Mouse (Mus musculus) lung, postnatal 0 days (tissue): ENCODE data around the gene Hivep2. TPM values are rescaled to one million over a fixed set of nuclear protein-coding genes. Genes with fewer than 3 reads are reported as not detected.
A peak's percentile ranks its signal among the peaks of the same experiment; 100 is the strongest.

Source experiments
- ATAC-seq: fragments of 200-750 bp; cut with Nextera tagmentation; 2 replicates; pipeline ENCODE4 v1.8.0; 2017; ENCODE audit warnings: moderate library complexity
- DNase-seq: peaks from one replicate; pipeline ENCODE4 v3.0.0-alpha.2; 2016; ENCODE audit warnings: low spot score
- H3K27ac ChIP-seq: fragments of 300-500 bp; sonication (generic); 2 replicates; pipeline ENCODE4 v1.5.1; 2014; ENCODE audit warnings: antibody characterized with exemption, mild to moderate bottlenecking, low read length, mixed read lengths
- H3K27me3 ChIP-seq: fragments of 300-500 bp; sonication (generic); replicated peaks from 2 replicates; pipeline ENCODE4 v1.6.1; 2014; ENCODE audit warnings: low read length, mixed read lengths; ENCODE audit not compliant: insufficient read depth
- H3K36me3 ChIP-seq: fragments of 300-500 bp; sonication (generic); 2 replicates; pipeline ENCODE4 v1.6.1; 2014; ENCODE audit warnings: low read length, mixed read lengths; ENCODE audit not compliant: insufficient read depth
- H3K4me1 ChIP-seq: fragments of 300-500 bp; sonication (generic); 2 replicates; pipeline ENCODE4 v1.6.1; 2014; ENCODE audit warnings: antibody characterized with exemption, low read depth, low read length, mixed read lengths; ENCODE audit not compliant: insufficient read depth
- H3K4me2 ChIP-seq: fragments of 300-500 bp; sonication (generic); replicated peaks from 2 replicates; pipeline ENCODE4 v1.6.1; 2014; ENCODE audit warnings: low read depth, mild to moderate bottlenecking, low read length, moderate library complexity, mixed read lengths
- H3K4me3 ChIP-seq: fragments of 300-500 bp; sonication (generic); 2 replicates; pipeline ENCODE4 v1.5.1; 2014; ENCODE audit warnings: low read depth, low read length
- H3K9ac ChIP-seq: fragments of 300-500 bp; sonication (generic); replicated peaks from 2 replicates; pipeline ENCODE4 v1.6.1; 2014; ENCODE audit warnings: low read depth, mild to moderate bottlenecking
- H3K9me3 ChIP-seq: fragments of 300-500 bp; sonication (generic); 2 replicates; pipeline ENCODE4 v1.6.1; 2016; ENCODE audit warnings: low read length, mixed read lengths
- CTCF ChIP-seq: IDR thresholded peaks from 2 replicates; pipeline ENCODE4 v1.5.1; 2016; ENCODE audit warnings: antibody characterized with exemption, mild to moderate bottlenecking
- EP300 ChIP-seq: IDR thresholded peaks from 2 replicates; pipeline ENCODE4 v1.6.1; 2016; ENCODE audit warnings: antibody characterized with exemption, mild to moderate bottlenecking, control low read depth
- WGBS: fragments of 180-500 bp; shearing (Covaris S2); extraction: QIAGEN DNeasy Blood & Tissue Kit; methylation state at CpG from one replicate; pipeline ENCODE4 v1.1.7; 2014; 5-methylcytosine and 5-hydroxymethylcytosine counted together
- polyA plus RNA-seq: library from polyadenylated mRNA; unstranded; fragments of >200 nt; fragmentation: Nextera tagmentation; extraction: Ambion mirVana; gene quantifications from 2 replicates; pipeline ENCODE4 v1.2.1, GENCODE M21; 2015

Gene Hivep2
- polyA plus RNA-seq, 1 experiment from 2014 or later, result 4.5 TPM

DNA sequence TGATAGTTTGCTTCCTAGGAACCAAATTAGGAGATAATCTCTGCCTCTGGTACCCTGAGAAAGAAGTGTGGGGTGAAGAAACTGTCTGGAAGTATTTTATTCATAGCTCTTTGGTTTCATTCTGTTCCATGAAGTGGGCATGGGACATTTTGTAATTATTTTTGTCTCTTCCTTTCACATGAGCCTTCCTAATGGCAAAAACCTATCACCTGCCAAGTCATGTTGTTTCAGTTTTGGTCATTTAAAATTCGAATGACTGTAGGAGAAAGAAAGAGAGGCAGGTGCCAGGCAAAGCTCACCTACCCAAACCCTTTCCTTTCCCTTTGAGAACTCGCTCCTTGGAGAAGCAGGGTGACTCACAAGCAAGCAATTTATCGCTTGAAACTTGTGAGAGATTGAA is 53.3 kb downstream of the Hivep2 start:
- no peak for DNase-seq
- Histone ChIP-seq H3K4me2 (no peak overlapping the region), H3K27me3 (no peaks in the 10 kb centered on the region), H3K27ac (no peak overlapping the region), H3K4me3 (no peak overlapping the region), H3K9me3 (no peaks in the 10 kb centered on the region), H3K9ac (no peak overlapping the region), H3K4me1 (peaks cover 7% of the 10 kb centered on the region; the same call in 1 of the 2 replicates), H3K36me3 (no peaks in the 10 kb centered on the region)
- no peak for ATAC-seq
- TF ChIP-seq EP300 (no peak), CTCF (no peak)
- WGBS, result 71% methylated on average over 3 of the region's 3 CpGs

DNA sequence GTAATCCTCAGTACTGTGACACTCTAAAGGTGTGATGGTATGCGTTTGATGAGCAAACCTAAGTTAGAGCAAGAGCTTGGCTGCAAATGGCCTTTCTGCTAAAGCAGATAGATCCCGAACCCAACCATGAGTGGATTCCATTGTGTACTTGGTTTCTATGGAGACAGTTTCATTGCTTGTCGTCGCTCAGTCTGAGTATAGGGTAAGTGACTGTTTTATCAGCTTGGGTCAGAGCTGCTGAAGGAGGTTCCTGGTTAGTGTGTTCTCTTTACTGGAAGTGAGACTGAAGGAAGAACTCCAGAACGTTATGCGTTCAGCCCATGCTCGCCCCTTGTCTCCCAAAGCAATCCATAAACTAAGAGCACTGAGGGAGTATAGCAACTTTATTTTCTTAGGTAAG is 54.4 kb downstream of the Hivep2 start:
- Histone ChIP-seq H3K9ac (no peak overlapping the region), H3K9me3 (no peaks in the 10 kb centered on the region), H3K4me3 (no peak overlapping the region), H3K27me3 (no peaks in the 10 kb centered on the region), H3K4me1 (peaks cover 7% of the 10 kb centered on the region; the same call in 1 of the 2 replicates), H3K36me3 (no peaks in the 10 kb centered on the region), H3K27ac (no peak overlapping the region), H3K4me2 (no peak overlapping the region)
- TF ChIP-seq EP300, result no peak
- TF ChIP-seq CTCF, result no peak
- ATAC-seq (peak; percentile 34; the same call in 1 of the 2 replicates), DNase-seq (peak; percentile 38)
- WGBS, result 47% methylated on average over 7 of the region's 7 CpGs

DNA sequence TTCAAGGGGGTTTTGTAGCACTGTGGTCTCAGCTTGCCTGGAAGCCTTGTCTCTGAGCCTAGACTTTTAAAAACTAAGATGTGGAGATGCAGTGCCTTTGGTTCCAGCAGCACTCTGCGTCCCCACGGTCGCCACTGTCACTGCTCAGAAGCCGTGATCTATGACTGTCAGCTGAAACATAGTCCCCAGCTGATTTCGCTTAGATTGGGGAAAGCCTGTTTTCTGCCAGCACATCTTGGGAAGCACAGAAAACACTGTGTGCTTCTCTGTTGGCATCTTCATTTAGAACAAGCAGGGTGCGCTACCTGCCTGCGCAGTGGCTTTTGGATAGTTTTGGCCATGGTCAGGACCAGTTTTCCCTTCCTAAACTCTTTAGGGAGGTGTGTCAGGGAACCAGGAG is 59.1 kb downstream of the Hivep2 start:
- Histone ChIP-seq H3K9ac (no peak overlapping the region), H3K27me3 (no peaks in the 10 kb centered on the region), H3K36me3 (no peaks in the 10 kb centered on the region), H3K4me1 (no peaks in the 10 kb centered on the region), H3K9me3 (no peaks in the 10 kb centered on the region), H3K27ac (no peak overlapping the region), H3K4me2 (no peak overlapping the region), H3K4me3 (no peak overlapping the region)
- ATAC-seq (no peak), DNase-seq (no peak)
- no peak for TF ChIP-seq CTCF
- WGBS, result 83% methylated on average over 7 of the region's 7 CpGs

GRCm38 (mm10) chr10:14027751-14028150 is 61.9 kb downstream of the Hivep2 start:
- Histone ChIP-seq H3K27ac (no peak overlapping the region), H3K36me3 (no peaks in the 10 kb centered on the region), H3K4me3 (no peak overlapping the region), H3K27me3 (no peaks in the 10 kb centered on the region), H3K4me2 (no peak overlapping the region), H3K9ac (no peak overlapping the region), H3K4me1 (no peaks in the 10 kb centered on the region), H3K9me3 (no peaks in the 10 kb centered on the region)
- 47% methylated on average over 1 of the region's 1 CpGs for WGBS
- ATAC-seq (no peak), DNase-seq (no peak)
- no peak for TF ChIP-seq EP300
- no peak for TF ChIP-seq CTCF

- Histone ChIP-seq H3K4me3 (no peak overlapping the region), H3K9me3 (no peaks in the 10 kb centered on the region), H3K4me2 (no peak overlapping the region), H3K27me3 (no peaks in the 10 kb centered on the region), H3K27ac (no peak overlapping the region), H3K36me3 (no peaks in the 10 kb centered on the region), H3K4me1 (no peaks in the 10 kb centered on the region), H3K9ac (no peak overlapping the region)
- 76% methylated on average over 7 of the region's 7 CpGs for WGBS
- no peak for TF ChIP-seq EP300
- TF ChIP-seq CTCF, result no peak
- DNase-seq (no peak), ATAC-seq (no peak)
Observed at GRCm38 (mm10) chr10:14028956-14029355, 63.1 kb downstream of the Hivep2 start.

DNA sequence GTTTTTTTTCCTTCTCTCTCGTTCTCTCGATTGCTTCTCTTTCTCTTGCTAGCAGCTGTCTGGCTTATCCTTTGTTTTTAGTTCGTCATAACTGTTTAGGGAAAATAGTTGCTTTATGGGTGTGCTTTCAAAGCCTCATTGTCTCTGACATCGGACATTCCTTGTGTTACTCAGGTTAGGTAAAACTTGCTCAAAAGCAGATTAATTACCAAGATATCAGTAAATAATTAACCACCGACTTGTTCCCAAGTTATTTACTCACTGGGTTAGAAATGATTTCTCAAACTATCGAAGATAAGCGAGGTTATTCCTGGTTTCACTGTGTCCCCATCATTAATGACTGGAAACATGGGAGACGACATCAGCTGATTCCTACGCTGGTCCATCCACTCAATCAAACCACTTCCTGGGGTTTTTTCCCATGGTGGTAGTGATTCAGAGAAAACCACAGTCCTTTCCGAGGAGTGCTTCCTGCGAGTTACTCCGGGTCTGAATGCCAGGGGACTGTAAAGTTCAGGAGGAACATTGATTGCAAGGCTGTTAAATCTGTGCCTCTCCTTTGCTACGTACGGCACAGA is 64.7 kb downstream of the Hivep2 start:
- H3K9me3 ChIP-seq, result no peaks in the 10 kb centered on the region
- no peaks in the 10 kb centered on the region for H3K27me3 ChIP-seq
- no peak overlapping the region for H3K4me3 ChIP-seq
- TF ChIP-seq CTCF (no peak), EP300 (no peak)
- no peaks in the 10 kb centered on the region for H3K36me3 ChIP-seq
- H3K4me2 ChIP-seq, result no peak overlapping the region
- no peak for DNase-seq
- WGBS, result 81% methylated on average over 14 of the region's 14 CpGs
- no peak for ATAC-seq
- no peak overlapping the region for H3K9ac ChIP-seq
- no peak overlapping the region for H3K27ac ChIP-seq
- no peaks in the 10 kb centered on the region for H3K4me1 ChIP-seq

GRCm38 (mm10) chr10:14032532-14032931 is 66.7 kb downstream of the Hivep2 start:
- Histone ChIP-seq H3K27me3 (no peaks in the 10 kb centered on the region), H3K9me3 (no peaks in the 10 kb centered on the region), H3K4me2 (no peak overlapping the region), H3K4me3 (no peak overlapping the region), H3K9ac (no peak overlapping the region), H3K36me3 (no peaks in the 10 kb centered on the region), H3K4me1 (no peaks in the 10 kb centered on the region), H3K27ac (no peak overlapping the region)
- no peak for TF ChIP-seq CTCF
- TF ChIP-seq EP300, result no peak
- no peak for ATAC-seq
- DNase-seq, result no peak
- WGBS, result 79% methylated on average over 2 of the region's 2 CpGs
